Mouse (Mus musculus): ENCODE results near the gene Phkg2.
"Not testable (repeated sequence)": the region's sequence is repeated elsewhere in the genome, so short reads cannot be mapped to it uniquely, and the experiment has no call there.

Phkg2 gene

DNA sequence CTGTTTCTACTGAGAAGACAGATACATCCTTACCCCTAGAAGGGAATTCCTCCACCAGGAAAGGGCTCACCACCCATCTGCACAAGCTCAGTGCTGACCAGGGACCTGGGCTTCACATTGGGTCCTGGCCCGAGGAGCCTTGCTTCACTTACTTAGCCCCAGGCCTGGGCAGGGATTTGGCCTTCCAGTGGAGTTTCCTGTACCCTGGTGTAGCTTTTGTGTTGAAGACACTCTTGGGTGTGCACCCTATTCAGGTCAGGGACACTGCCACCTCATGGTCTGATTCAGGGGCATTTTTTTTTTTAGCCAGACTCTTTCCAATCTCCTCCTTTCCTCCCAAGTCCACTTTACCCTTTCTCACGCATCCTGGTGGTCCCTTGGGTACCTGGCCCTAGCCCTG, 29.8 kb downstream of the Phkg2 start:
- in situ Hi-C loops (cut with MboI, MseI): no loop called here

- in situ Hi-C loops (cut with MboI, MseI): no loop called here
Observed at GRCm38 (mm10) chr7:127604256-127604655, 31.1 kb downstream of the Phkg2 start.

GRCm38 (mm10) chr7:127607150-127607549, 34.0 kb downstream of the Phkg2 start:
- in situ Hi-C loops (cut with MboI, MseI): no loop called here

- in situ Hi-C loops (cut with MboI, MseI): no loop called here
Observed at GRCm38 (mm10) chr7:127611011-127611410, 37.9 kb downstream of the Phkg2 start.

DNA sequence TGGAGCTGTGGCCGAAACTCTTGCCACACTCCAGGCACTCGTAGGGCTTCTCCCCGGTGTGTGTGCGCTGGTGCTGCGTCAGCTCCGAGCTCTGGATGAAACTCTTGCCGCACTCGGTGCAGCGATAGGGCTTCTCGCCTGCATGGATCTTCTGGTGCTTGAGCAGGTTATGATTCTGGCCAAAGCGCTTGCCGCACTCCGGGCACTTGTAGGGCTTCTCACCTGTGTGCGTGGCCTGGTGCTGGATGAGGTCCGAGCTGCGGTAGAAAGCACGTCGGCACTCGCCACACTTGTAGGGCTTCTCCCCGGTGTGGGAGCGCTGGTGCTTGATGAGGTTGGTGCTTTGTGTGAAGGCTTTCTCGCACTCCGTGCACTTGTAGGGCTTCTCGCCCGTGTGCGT, 38.4 kb downstream of the Phkg2 start:
- in situ Hi-C loops (cut with MboI, MseI): no loop called here

DNA sequence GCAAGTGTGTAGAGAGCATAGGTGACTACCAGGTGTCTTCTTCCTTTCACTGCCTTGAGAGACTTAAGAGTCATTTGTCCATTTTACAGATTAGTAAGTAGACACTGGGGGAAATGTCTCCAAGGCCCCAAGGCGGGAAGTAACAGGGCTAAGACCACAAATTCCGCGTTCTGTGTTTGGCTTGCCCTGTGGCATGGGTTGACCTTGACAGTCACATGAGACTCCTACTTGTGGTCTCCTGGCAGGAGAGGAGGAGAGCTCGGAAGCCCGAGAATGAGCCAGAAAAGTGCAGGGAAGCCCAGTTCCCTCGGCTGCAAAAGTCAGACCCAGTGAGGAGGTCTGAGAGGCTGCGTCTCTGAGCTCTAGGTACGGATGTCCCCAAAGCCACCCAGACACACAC, 40.4 kb downstream of the Phkg2 start:
- in situ Hi-C loops (cut with MboI, MseI): no loop called here

DNA sequence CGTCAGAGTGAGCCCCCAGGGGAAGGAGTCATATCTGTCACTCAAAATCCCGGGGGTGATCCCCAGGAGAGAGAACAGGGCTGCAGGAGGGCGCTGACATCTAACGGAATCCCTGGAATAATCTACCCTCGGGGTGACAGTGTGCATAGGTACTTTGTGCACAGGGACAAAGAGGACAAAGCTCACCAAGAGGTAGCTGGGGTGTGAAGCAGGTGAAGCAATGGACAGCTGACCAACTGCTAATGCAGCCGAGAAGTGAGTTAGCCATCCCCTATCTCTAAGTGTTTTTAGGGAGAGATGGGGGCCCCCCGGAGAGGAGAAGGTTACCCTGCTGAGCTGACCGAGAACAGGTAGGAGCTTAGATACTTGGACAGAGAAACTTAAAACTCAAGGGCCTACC, 41.0 kb downstream of the Phkg2 start:
- in situ Hi-C loops (cut with MboI, MseI): no loop called here

DNA sequence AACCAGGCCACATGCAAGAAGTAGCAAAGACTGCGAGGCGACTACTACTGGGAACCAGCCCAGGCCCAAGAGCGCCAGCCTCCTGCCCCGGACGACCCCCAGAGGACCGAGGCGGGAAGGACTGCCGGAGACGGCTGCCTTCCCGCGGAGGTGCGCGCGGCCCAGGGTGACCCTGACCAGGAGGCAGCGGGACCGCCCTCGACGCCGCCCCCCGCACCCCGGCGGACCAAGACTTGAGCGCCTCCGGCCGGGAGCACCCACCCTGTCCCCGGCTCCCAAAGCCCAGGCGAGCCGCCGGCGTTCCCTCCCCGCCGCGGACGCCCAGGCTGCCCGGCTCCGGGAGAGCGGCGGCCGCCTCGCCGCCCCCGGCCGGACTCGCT, 41.4 kb downstream of the Phkg2 start:
- in situ Hi-C loops (cut with MboI, MseI): no loop called here

GRCm38 (mm10) chr7:127614891-127615843, 42.0 kb downstream of the Phkg2 start, which contains the start of gene Zfp629:
TSS of gene Zfp629 (minus strand) at chr7:127615797.
- in situ Hi-C loops (cut with MboI, MseI): no loop called here

DNA sequence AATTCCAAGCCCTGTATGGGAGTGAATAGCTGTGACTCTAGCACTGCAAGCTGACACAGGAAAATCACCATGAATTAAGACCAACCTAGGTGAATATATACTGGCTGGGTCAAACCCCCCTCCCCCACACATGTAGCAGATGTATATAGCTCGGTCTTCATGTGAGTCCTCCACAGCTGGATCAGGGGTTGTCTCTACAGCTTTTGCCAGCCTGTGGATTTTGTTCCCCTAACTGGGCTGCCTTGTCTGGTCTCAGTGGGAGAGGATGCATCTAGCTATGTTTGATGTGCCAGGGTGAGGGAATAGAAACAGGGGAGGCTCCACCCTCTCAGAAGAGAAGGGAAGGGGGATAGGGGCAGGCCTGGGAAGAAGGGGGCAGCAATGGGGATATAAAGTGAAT, 43.2 kb downstream of the Phkg2 start:
- in situ Hi-C loops (cut with MboI, MseI): no loop called here

- in situ Hi-C loops (cut with MboI, MseI): no loop called here
Observed at GRCm38 (mm10) chr7:127616881-127617280, 43.7 kb downstream of the Phkg2 start.

DNA sequence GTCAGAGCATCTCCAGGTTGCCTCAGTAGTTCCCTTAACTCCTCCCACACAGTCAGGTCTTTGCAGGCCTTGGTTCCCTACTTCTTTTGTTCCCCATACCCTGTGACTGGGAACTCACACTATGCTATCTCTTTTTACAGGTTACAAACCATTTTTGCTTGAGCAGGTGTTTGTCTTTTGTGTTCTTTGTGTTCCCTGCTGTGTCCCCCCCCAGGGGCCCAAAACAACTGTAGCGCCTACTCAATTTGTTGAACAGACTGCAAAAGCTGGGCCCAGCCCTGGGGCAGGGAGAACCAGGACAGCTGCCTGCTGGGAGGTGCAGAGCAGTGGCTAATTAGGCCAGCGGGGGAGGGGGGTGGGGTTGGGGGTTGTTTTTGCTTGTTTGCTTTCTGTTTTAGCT, 44.8 kb downstream of the Phkg2 start:
- in situ Hi-C loops (cut with MboI, MseI): no loop called here

GRCm38 (mm10) chr7:127618402-127618801, 45.3 kb downstream of the Phkg2 start:
- in situ Hi-C loops (cut with MboI, MseI): not testable (repeated sequence)

DNA sequence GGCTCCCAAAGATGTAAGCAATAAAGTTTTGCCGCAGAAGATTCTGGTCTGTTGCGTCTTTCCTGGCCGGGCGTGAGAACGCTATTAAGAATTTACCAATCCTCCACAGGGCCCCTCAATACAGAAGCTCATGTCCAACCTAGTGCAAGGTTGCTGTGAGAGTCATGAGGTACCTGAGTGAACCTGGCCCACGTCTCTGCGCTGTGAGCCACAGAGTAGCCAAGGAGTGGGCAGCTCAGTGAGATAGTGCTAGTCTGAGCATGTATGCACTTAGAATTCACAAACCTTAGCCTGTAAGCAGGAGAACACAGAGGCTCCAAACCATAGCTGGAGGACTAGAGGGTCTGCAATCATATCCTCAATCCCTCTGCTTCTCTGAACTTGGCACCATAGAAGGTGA, 52.9 kb downstream of the Phkg2 start:
- in situ Hi-C loops (cut with MboI, MseI): no loop called here

- in situ Hi-C loops (cut with MboI, MseI): no loop called here
Observed at GRCm38 (mm10) chr7:127626471-127626870, 53.3 kb downstream of the Phkg2 start.

GRCm38 (mm10) chr7:127628646-127629045, 55.5 kb downstream of the Phkg2 start:
- in situ Hi-C loops (cut with MboI, MseI): no loop called here

- in situ Hi-C loops (cut with MboI, MseI): loop anchor here (5.0 kb wide), 1 partner anchor 34 kb away; no protein-coding TSS in a partner anchor
Observed at GRCm38 (mm10) chr7:127631416-127631815, 58.3 kb downstream of the Phkg2 start.

All from T-helper 2 cell (primary cell).